Mouse (Mus musculus): ENCODE measurements around the gene Nmnat2. TPM values are rescaled to one million over a fixed set of nuclear protein-coding genes. Genes with fewer than 3 reads are reported as not detected.

The Nmnat2 gene
- total and polyA plus RNA-seq, 2 experiments from 2014 or later: 70.5 to 120 TPM

GRCm38 (mm10) chr1:152975144-152975543, 20.4 kb downstream of the Nmnat2 start:
- 82% methylated on average over 3 of the region's 3 CpGs for WGBS

GRCm38 (mm10) chr1:152978700-152979099, 23.9 kb downstream of the Nmnat2 start:
- Histone ChIP-seq H3K27me3 (ENCODE audit: insufficient read depth, low read length) (no peaks in the 10 kb centered on the region), H3K36me3 (ENCODE audit: insufficient read depth, low read length) (no peaks in the 10 kb centered on the region), H3K9me3 (ENCODE audit: low read length) (no peaks in the 10 kb centered on the region), H3K27ac (no peak overlapping the region), H3K4me2 (ENCODE audit: low read depth, low read length) (no peak overlapping the region), H3K4me1 (ENCODE audit: insufficient read depth, low read length) (no peaks in the 10 kb centered on the region), H3K9ac (replicated peaks; ENCODE audit: low read length) (no peak overlapping the region), H3K4me3 (ENCODE audit: low read length) (no peak overlapping the region)
- 93% methylated on average over 8 of the region's 8 CpGs for WGBS
- TF ChIP-seq CTCF (IDR thresholded peaks at IDR 0.05; ENCODE audit: low read depth): no peak
- DNase-seq (ENCODE audit: low spot score): no peak
- ATAC-seq: no peak

More at GRCm38 (mm10) chr1:152975144-152975543, 20.4 kb downstream of the Nmnat2 start:
- no peaks in the 10 kb centered on the region for H3K4me1 ChIP-seq (ENCODE audit: insufficient read depth, low read length)
- no peak overlapping the region for H3K27ac ChIP-seq
- no peak for DNase-seq (ENCODE audit: low spot score)
- no peaks in the 10 kb centered on the region for H3K9me3 ChIP-seq (ENCODE audit: low read length)
- no peaks in the 10 kb centered on the region for H3K36me3 ChIP-seq (ENCODE audit: insufficient read depth, low read length)
- H3K27me3 ChIP-seq (ENCODE audit: insufficient read depth, low read length): no peaks in the 10 kb centered on the region
- no peak for ATAC-seq
- no peak for TF ChIP-seq CTCF (IDR thresholded peaks at IDR 0.05; ENCODE audit: low read depth)
- H3K4me2 ChIP-seq (ENCODE audit: low read depth, low read length): no peak overlapping the region
- no peak overlapping the region for H3K9ac ChIP-seq (replicated peaks; ENCODE audit: low read length)
- no peak overlapping the region for H3K4me3 ChIP-seq (ENCODE audit: low read length)

GRCm38 (mm10) chr1:152983416-152983815, 28.6 kb downstream of the Nmnat2 start:
- no peaks in the 10 kb centered on the region for H3K4me1 ChIP-seq (ENCODE audit: insufficient read depth, low read length)
- TF ChIP-seq CTCF (IDR thresholded peaks at IDR 0.05; ENCODE audit: low read depth): no peak
- no peaks in the 10 kb centered on the region for H3K9me3 ChIP-seq (ENCODE audit: low read length)
- H3K9ac ChIP-seq (replicated peaks; ENCODE audit: low read length): no peak overlapping the region
- WGBS: 87% methylated on average over 14 of the region's 14 CpGs
- no peak overlapping the region for H3K4me3 ChIP-seq (ENCODE audit: low read length)
- H3K27ac ChIP-seq: no peak overlapping the region
- DNase-seq (ENCODE audit: low spot score) (no peak), ATAC-seq (no peak)
- H3K4me2 ChIP-seq (ENCODE audit: low read depth, low read length): no peak overlapping the region
- H3K36me3 ChIP-seq (ENCODE audit: insufficient read depth, low read length): no peaks in the 10 kb centered on the region
- no peaks in the 10 kb centered on the region for H3K27me3 ChIP-seq (ENCODE audit: insufficient read depth, low read length)

DNA sequence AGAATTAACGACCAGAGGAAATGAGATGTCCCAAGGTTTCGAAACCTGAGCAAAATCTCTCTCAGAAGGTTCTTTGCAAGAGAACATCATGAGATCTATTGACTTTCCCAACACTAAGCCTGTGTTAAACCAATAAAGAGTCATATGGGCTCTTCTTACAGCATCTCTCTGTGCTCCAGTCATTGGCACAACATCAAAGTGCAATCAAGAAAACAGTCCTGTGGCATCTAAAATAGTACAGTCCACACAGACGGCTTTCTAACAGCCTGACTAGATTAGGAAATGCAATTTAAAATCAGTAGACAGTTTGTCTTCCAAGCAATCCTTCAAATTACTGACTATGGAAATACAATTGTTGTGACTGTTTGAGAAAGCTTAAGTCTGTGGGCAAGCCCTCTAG, 32.2 kb downstream of the Nmnat2 start:
- 66% methylated on average over 3 of the region's 3 CpGs for WGBS
- no peak overlapping the region for H3K4me2 ChIP-seq (ENCODE audit: low read depth, low read length)
- no peaks in the 10 kb centered on the region for H3K27me3 ChIP-seq (ENCODE audit: insufficient read depth, low read length)

DNA sequence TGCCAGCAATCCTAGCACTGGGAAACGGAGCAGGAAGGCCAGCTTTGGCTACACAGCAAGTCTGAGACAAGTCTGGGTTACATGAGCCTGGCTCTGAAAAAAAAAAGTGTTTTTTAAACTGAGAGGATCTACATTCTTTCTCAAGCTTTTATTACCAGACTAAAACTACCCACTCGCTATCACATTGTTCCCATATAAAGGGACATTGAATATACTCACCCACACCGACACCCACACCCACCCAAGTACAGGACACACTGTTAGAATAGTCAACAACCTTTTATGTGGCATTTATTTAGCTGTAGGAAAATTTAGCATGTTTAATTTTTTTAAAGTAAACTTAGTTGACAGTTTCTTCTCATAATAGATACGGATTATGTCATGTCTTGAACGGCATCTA, 35.3 kb downstream of the Nmnat2 start:
- Histone ChIP-seq H3K4me2 (ENCODE audit: low read depth, low read length) (no peak overlapping the region), H3K27me3 (ENCODE audit: insufficient read depth, low read length) (no peaks in the 10 kb centered on the region), H3K9ac (replicated peaks; ENCODE audit: low read length) (no peak overlapping the region), H3K36me3 (ENCODE audit: insufficient read depth, low read length) (no peaks in the 10 kb centered on the region), H3K4me3 (ENCODE audit: low read length) (no peak overlapping the region), H3K9me3 (ENCODE audit: low read length) (no peaks in the 10 kb centered on the region), H3K27ac (no peak overlapping the region), H3K4me1 (ENCODE audit: insufficient read depth, low read length) (no peaks in the 10 kb centered on the region)
- ATAC-seq: no peak
- WGBS: 85% methylated on average over 5 of the region's 5 CpGs
- no peak for DNase-seq (ENCODE audit: low spot score)
- TF ChIP-seq CTCF (IDR thresholded peaks at IDR 0.05; ENCODE audit: low read depth): no peak

More for the DNA sequence above, 32.2 kb downstream of the Nmnat2 start:
- Histone ChIP-seq H3K4me3 (ENCODE audit: low read length) (no peak overlapping the region), H3K36me3 (ENCODE audit: insufficient read depth, low read length) (no peaks in the 10 kb centered on the region), H3K9me3 (ENCODE audit: low read length) (no peaks in the 10 kb centered on the region), H3K9ac (replicated peaks; ENCODE audit: low read length) (no peak overlapping the region), H3K27ac (no peak overlapping the region), H3K4me1 (ENCODE audit: insufficient read depth, low read length) (no peaks in the 10 kb centered on the region)
- DNase-seq (ENCODE audit: low spot score) (no peak), ATAC-seq (no peak)
- TF ChIP-seq CTCF (IDR thresholded peaks at IDR 0.05; ENCODE audit: low read depth): no peak

DNA sequence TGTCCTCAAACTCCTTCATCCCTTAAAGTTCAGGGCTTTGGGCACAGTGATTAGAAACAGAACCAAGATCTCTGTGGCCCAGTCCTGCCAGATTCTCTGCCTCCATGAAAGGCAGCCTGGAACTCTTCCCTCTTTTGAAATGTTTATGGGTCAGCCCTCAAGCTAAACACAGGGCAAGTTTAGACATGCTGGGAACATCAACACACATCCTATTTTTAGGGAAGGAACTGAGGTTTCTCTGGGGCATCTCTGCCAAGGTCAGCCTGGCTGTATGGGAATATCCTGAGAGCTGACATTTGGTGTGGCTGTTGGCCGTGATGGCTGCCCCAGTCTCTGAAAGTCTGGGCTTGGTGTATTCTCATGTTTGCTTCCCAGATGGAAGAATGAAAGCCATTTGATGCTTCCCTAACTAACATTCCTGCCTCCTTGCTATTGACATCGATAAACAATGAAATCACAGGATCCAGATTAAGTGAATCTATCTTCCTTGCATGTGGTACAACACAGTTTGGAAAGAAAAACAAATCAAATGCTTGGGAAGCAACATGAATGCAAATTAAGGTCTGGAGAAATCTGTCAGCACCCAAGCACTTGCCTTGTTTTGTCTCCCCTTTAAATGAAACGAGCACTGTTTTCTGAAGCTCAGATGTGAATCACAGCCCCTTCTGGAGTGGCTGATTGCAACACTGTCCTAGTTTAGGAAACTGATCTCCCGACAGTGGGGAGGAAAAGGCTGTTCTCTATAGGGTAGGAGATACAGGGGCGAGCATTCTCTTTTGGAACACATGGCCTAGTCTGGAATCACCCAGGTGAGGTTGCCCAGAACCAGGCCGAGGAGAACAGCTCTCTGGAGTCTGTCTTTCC, 37.7 kb downstream of the Nmnat2 start:
- no peak for TF ChIP-seq CTCF (IDR thresholded peaks at IDR 0.05; ENCODE audit: low read depth)
- H3K27ac ChIP-seq: peak overlapping the region; percentile 36; the same call in 1 of the 2 replicates
- no peak for DNase-seq (ENCODE audit: low spot score)

GRCm38 (mm10) chr1:152993803-152994202, 39.0 kb downstream of the Nmnat2 start:
- Histone ChIP-seq H3K36me3 (ENCODE audit: insufficient read depth, low read length) (no peaks in the 10 kb centered on the region), H3K27me3 (ENCODE audit: insufficient read depth, low read length) (no peaks in the 10 kb centered on the region), H3K9ac (replicated peaks; ENCODE audit: low read length) (no peak overlapping the region), H3K9me3 (ENCODE audit: low read length) (no peaks in the 10 kb centered on the region), H3K4me3 (ENCODE audit: low read length) (no peak overlapping the region), H3K27ac (no peak overlapping the region), H3K4me1 (ENCODE audit: insufficient read depth, low read length) (no peaks in the 10 kb centered on the region), H3K4me2 (ENCODE audit: low read depth, low read length) (no peak overlapping the region)
- 82% methylated on average over 6 of the region's 6 CpGs for WGBS
- ATAC-seq (no peak), DNase-seq (ENCODE audit: low spot score) (no peak)
- TF ChIP-seq CTCF (IDR thresholded peaks at IDR 0.05; ENCODE audit: low read depth): no peak

More for the DNA sequence above, 37.7 kb downstream of the Nmnat2 start:
- no peaks in the 10 kb centered on the region for H3K27me3 ChIP-seq (ENCODE audit: insufficient read depth, low read length)
- no peak overlapping the region for H3K4me3 ChIP-seq (ENCODE audit: low read length)
- H3K9me3 ChIP-seq (ENCODE audit: low read length): no peaks in the 10 kb centered on the region
- no peaks in the 10 kb centered on the region for H3K4me1 ChIP-seq (ENCODE audit: insufficient read depth, low read length)
- WGBS: 55% methylated on average over 6 of the region's 6 CpGs
- H3K9ac ChIP-seq (replicated peaks; ENCODE audit: low read length): no peak overlapping the region
- H3K36me3 ChIP-seq (ENCODE audit: insufficient read depth, low read length): no peaks in the 10 kb centered on the region
- no peak overlapping the region for H3K4me2 ChIP-seq (ENCODE audit: low read depth, low read length)
- ATAC-seq: no peak
